Mouse (Mus musculus) bone marrow, adult 2 months (tissue): ENCODE measurements around the gene Pold1.

Experiments
- CTCF ChIP-seq: fragments of 200-500 bp; IDR thresholded peaks from 2 replicates; pipeline ENCODE4 v1.5.1; 2011; ENCODE audit warnings: low read length, control low read depth; ENCODE audit not compliant: control insufficient read depth, insufficient read depth
- POLR2A ChIP-seq: fragments of 200-500 bp; IDR thresholded peaks from 2 replicates; pipeline ENCODE4 v1.6.1; 2011; ENCODE audit warnings: low read depth, mild to moderate bottlenecking, control low read depth, low read length, borderline replicate concordance; ENCODE audit not compliant: control insufficient read depth

DNA sequence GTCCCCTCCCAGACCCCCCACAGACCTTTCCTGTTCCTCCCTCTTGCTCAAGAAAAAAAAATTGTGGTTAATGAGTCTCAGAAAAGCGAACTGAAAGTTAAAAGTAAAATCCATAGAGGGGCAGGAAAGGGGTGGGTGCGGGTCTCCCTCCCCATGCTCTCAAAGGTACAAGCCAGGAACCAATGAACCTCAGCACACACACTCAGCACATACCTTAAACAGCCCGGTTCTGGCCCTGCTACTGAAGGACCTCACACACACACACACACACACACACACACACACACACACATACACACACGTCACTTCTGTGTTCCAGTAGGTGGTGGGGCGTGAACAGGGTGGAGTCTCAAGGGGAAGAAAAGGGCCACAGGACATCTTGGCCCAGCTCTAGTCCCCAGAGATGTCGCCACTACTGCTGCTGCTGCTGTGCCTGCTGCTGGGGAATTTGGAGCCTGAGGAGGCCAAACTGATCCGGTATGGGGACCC lies 23.6 kb upstream of the Pold1 start, which contains the start of gene Napsa:
- TF ChIP-seq CTCF (no peak), POLR2A (peak; percentile 91)
